Mouse (Mus musculus): ENCODE results near the gene Mrpl1.

Mrpl1 gene

GRCm38 (mm10) chr5:96209459-96209858 lies at the start of gene Mrpl1:
Mrpl1 (plus strand) TSS chr5:96209493.
- DNase-seq (ENCODE audit: inconsistent age in 2 of 2, low spot score in 1 of 2), result peak; percentile 44 to 82

GRCm38 (mm10) chr5:96160467-96161262 lies 48.6 kb upstream of the Mrpl1 start:
- peak; percentile 45 to 89 for DNase-seq (ENCODE audit: inconsistent age in 2 of 2, low spot score in 1 of 2)

GRCm38 (mm10) chr5:96161263-96161577 lies 48.1 kb upstream of the Mrpl1 start:
- DNase-seq (ENCODE audit: inconsistent age in 2 of 2, low spot score in 1 of 2), result no peak

GRCm38 (mm10) chr5:96161578-96162398 lies 47.5 kb upstream of the Mrpl1 start:
- peak; percentile 72 to 89 for DNase-seq (ENCODE audit: inconsistent age in 2 of 2, low spot score in 1 of 2)

- DNase-seq (ENCODE audit: inconsistent age in 2 of 2, low spot score in 1 of 2), result peak; percentile 85 to 95
These were observed 46.6 kb upstream of the Mrpl1 start for GRCm38 (mm10) chr5:96162399-96163331.

- DNase-seq (ENCODE audit: inconsistent age in 2 of 2, low spot score in 1 of 2), result no peak
These were observed 45.8 kb upstream of the Mrpl1 start for GRCm38 (mm10) chr5:96163396-96164020.

GRCm38 (mm10) chr5:96164021-96164411 lies 45.3 kb upstream of the Mrpl1 start, which contains the start of gene Cnot6l:
Cnot6l (minus strand) TSS chr5:96164171.
- peak; percentile 27 to 74 for DNase-seq (ENCODE audit: inconsistent age in 2 of 2, low spot score in 1 of 2)

GRCm38 (mm10) chr5:96166761-96167160 lies 42.5 kb upstream of the Mrpl1 start:
- no peak for DNase-seq (ENCODE audit: inconsistent age in 2 of 2, low spot score in 1 of 2)

- DNase-seq (ENCODE audit: inconsistent age in 2 of 2, low spot score in 1 of 2), result no peak
These were observed 38.9 kb upstream of the Mrpl1 start for GRCm38 (mm10) chr5:96170443-96170842.

GRCm38 (mm10) chr5:96171765-96172164 lies 37.5 kb upstream of the Mrpl1 start:
- DNase-seq (ENCODE audit: inconsistent age in 2 of 2, low spot score in 1 of 2), result no peak

GRCm38 (mm10) chr5:96176121-96176520 lies 33.2 kb upstream of the Mrpl1 start:
- no peak for DNase-seq (ENCODE audit: inconsistent age in 2 of 2, low spot score in 1 of 2)

GRCm38 (mm10) chr5:96176879-96177358 lies 32.4 kb upstream of the Mrpl1 start:
- DNase-seq (ENCODE audit: inconsistent age in 2 of 2, low spot score in 1 of 2), result peak in 1 of 2 experiments; percentile 29

- DNase-seq (ENCODE audit: inconsistent age in 2 of 2, low spot score in 1 of 2), result no peak
These were observed 26.1 kb upstream of the Mrpl1 start for GRCm38 (mm10) chr5:96183211-96183610.

- no peak for DNase-seq (ENCODE audit: inconsistent age in 2 of 2, low spot score in 1 of 2)
These were observed 25.3 kb upstream of the Mrpl1 start for GRCm38 (mm10) chr5:96183987-96184386.

- DNase-seq (ENCODE audit: inconsistent age in 2 of 2, low spot score in 1 of 2), result no peak
These were observed 19.5 kb upstream of the Mrpl1 start for GRCm38 (mm10) chr5:96189761-96190160.

- DNase-seq (ENCODE audit: inconsistent age in 2 of 2, low spot score in 1 of 2), result no peak
These were observed 18.0 kb upstream of the Mrpl1 start for GRCm38 (mm10) chr5:96191251-96191650.

GRCm38 (mm10) chr5:96196547-96197052 lies 12.7 kb upstream of the Mrpl1 start:
- DNase-seq (ENCODE audit: inconsistent age in 2 of 2, low spot score in 1 of 2), result no peak

- no peak for DNase-seq (ENCODE audit: inconsistent age in 2 of 2, low spot score in 1 of 2)
These were observed 11.0 kb upstream of the Mrpl1 start for GRCm38 (mm10) chr5:96198271-96198670.

GRCm38 (mm10) chr5:96200269-96200668 lies 9.0 kb upstream of the Mrpl1 start:
- DNase-seq (ENCODE audit: inconsistent age in 2 of 2, low spot score in 1 of 2), result no peak

- DNase-seq (ENCODE audit: inconsistent age in 2 of 2, low spot score in 1 of 2), result no peak
These were observed 7.7 kb upstream of the Mrpl1 start for GRCm38 (mm10) chr5:96201462-96202154.
